Mouse (Mus musculus) stomach, embryonic 15.5 days (tissue): ENCODE measurements around the gene Arsg. TPM values are rescaled to one million over a fixed set of nuclear protein-coding genes. Genes with fewer than 3 reads are reported as not detected.
A peak's percentile ranks its signal among the peaks of the same experiment; 100 is the strongest.

Source experiments
- ATAC-seq: fragments of 200-750 bp; cut with Nextera tagmentation; 2 replicates; pipeline ENCODE4 v1.8.0; 2017; ENCODE audit warnings: low read depth, moderate number of reproducible peaks, moderate TSS enrichment; ENCODE audit not compliant: insufficient read depth, low FRiP score
- H3K27ac ChIP-seq: fragments of 300-500 bp; sonication (generic); 2 replicates; pipeline ENCODE4 v1.5.1; 2015; ENCODE audit warnings: mild to moderate bottlenecking, inconsistent platforms
- H3K27me3 ChIP-seq: fragments of 300-500 bp; sonication (generic); replicated peaks from 2 replicates; pipeline ENCODE4 v1.6.1; 2015; ENCODE audit warnings: inconsistent platforms
- H3K36me3 ChIP-seq: fragments of 300-500 bp; sonication (generic); 2 replicates; pipeline ENCODE4 v1.6.1; 2015; ENCODE audit warnings: inconsistent platforms
- H3K4me1 ChIP-seq: fragments of 300-500 bp; sonication (generic); 2 replicates; pipeline ENCODE4 v1.6.1; 2015; ENCODE audit warnings: inconsistent platforms
- H3K4me2 ChIP-seq: fragments of 300-500 bp; sonication (generic); 2 replicates; pipeline ENCODE4 v1.6.1; 2015; ENCODE audit warnings: mild to moderate bottlenecking, inconsistent platforms
- H3K4me3 ChIP-seq: fragments of 300-500 bp; sonication (generic); replicated peaks from 2 replicates; pipeline ENCODE4 v1.5.1; 2015; ENCODE audit warnings: inconsistent platforms
- H3K9ac ChIP-seq: fragments of 300-500 bp; sonication (generic); 2 replicates; pipeline ENCODE4 v1.6.1; 2015; ENCODE audit warnings: inconsistent platforms
- H3K9me3 ChIP-seq: fragments of 300-500 bp; sonication (generic); 2 replicates; pipeline ENCODE4 v1.6.1; 2016; ENCODE audit warnings: inconsistent platforms
- WGBS: fragments of 180-500 bp; shearing (Covaris S2); methylation state at CpG from one replicate; pipeline ENCODE4 v1.1.7; 2015; 5-methylcytosine and 5-hydroxymethylcytosine counted together
- polyA plus RNA-seq: library from polyadenylated mRNA; unstranded; fragments of >200 nt; fragmentation: Nextera tagmentation; extraction: Ambion mirVana; gene quantifications from 2 replicates; pipeline ENCODE4 v1.2.1, GENCODE M21; 2015

Arsg gene
- polyA plus RNA-seq, 1 experiment from 2014 or later: 3.8 TPM

GRCm38 (mm10) chr11:109497990-109498389 lies 24.8 kb downstream of the Arsg start:
- no peak for ATAC-seq
- Histone ChIP-seq H3K27ac (no peak overlapping the region), H3K4me2 (no peak overlapping the region), H3K9me3 (no peaks in the 10 kb centered on the region), H3K36me3 (no peaks in the 10 kb centered on the region), H3K4me3 (no peak overlapping the region), H3K27me3 (no peaks in the 10 kb centered on the region), H3K9ac (no peak overlapping the region), H3K4me1 (0 out of 2 replicates have a peak, but pooled peaks cover 3% of the 10 kb centered on the region)
- WGBS: 57% methylated on average over 9 of the region's 9 CpGs

DNA sequence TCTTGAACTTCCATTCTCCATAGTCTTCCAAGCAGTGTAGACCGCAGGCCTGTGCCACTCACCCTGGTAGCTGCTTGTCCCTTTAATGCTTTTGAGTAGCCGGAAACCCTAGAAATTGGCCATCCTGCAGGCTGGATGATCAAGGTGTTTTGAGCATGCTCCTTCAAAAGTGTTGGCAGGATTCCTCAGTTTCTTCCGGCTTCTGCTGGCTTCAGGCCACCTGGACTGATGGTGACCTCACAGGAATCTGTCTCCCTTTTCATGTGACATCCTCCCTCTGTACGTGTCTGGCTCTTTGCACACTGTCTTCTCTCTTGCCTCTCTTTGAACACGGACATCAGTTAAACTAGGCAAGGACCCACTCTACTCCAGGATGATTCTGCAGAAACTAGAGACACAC lies 27.0 kb downstream of the Arsg start:
- Histone ChIP-seq H3K4me1 (0 out of 2 replicates have a peak, but pooled peaks cover 1% of the 10 kb centered on the region), H3K4me2 (no peak overlapping the region), H3K9me3 (no peaks in the 10 kb centered on the region), H3K4me3 (no peak overlapping the region), H3K27me3 (no peaks in the 10 kb centered on the region), H3K9ac (no peak overlapping the region), H3K36me3 (no peaks in the 10 kb centered on the region), H3K27ac (no peak overlapping the region)
- no peak for ATAC-seq
- 74% methylated on average over 5 of the region's 5 CpGs for WGBS

DNA sequence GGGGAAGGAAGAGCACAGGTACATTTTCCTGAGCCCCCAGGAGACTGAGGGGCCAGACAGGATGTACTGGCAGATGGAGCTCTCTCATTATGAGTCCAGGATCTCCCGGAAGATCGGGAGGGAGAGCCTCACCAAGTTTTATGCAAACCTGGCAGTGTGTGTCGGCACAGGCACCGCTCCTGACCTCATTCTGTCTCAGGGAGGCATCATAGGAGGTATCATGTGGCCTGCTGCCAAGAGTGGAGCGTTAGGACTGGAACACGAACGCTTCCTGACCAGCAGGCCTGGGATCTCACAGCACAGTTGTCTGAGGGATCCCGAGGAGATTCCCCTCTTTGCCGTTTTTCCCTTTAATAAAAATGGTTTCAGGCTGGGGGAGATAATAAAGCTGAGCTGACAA lies 31.8 kb downstream of the Arsg start:
- no peaks in the 10 kb centered on the region for H3K4me1 ChIP-seq
- no peak overlapping the region for H3K4me3 ChIP-seq
- no peaks in the 10 kb centered on the region for H3K9me3 ChIP-seq
- ATAC-seq: no peak
- no peak overlapping the region for H3K4me2 ChIP-seq
- H3K27me3 ChIP-seq: no peaks in the 10 kb centered on the region
- no peaks in the 10 kb centered on the region for H3K36me3 ChIP-seq
- WGBS: 61% methylated on average over 9 of the region's 9 CpGs
- H3K9ac ChIP-seq: no peak overlapping the region
- H3K27ac ChIP-seq: no peak overlapping the region

DNA sequence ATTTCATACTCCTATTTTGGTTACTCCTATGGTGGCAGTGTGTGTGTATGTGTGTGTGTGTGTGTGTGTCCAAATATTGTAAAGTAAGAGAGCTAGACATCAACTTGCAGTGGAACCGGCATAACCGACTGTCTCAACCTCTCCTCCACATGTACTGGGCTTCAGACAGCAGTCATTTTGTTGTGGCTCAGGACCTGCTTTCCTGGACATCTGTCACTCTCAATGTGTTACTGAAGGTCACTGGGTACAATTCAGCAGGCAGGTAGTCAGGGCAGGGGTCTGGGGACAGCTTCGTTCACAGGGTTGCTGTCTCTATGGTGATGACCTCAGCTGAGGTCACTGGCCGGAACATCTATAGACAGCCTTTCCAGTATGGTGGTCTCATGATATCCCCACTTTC lies 32.6 kb downstream of the Arsg start:
- Histone ChIP-seq H3K27ac (no peak overlapping the region), H3K4me1 (no peaks in the 10 kb centered on the region), H3K36me3 (no peaks in the 10 kb centered on the region), H3K27me3 (no peaks in the 10 kb centered on the region), H3K4me3 (no peak overlapping the region), H3K9ac (no peak overlapping the region), H3K9me3 (no peaks in the 10 kb centered on the region), H3K4me2 (no peak overlapping the region)
- 89% methylated on average over 4 of the region's 4 CpGs for WGBS
- ATAC-seq: no peak

GRCm38 (mm10) chr11:109507068-109507467 lies 33.9 kb downstream of the Arsg start:
- Histone ChIP-seq H3K9ac (no peak overlapping the region), H3K4me3 (no peak overlapping the region), H3K9me3 (no peaks in the 10 kb centered on the region), H3K27ac (no peak overlapping the region), H3K27me3 (no peaks in the 10 kb centered on the region), H3K4me2 (no peak overlapping the region), H3K36me3 (no peaks in the 10 kb centered on the region), H3K4me1 (no peaks in the 10 kb centered on the region)
- WGBS: 53% methylated on average over 3 of the region's 3 CpGs
- ATAC-seq: no peak

DNA sequence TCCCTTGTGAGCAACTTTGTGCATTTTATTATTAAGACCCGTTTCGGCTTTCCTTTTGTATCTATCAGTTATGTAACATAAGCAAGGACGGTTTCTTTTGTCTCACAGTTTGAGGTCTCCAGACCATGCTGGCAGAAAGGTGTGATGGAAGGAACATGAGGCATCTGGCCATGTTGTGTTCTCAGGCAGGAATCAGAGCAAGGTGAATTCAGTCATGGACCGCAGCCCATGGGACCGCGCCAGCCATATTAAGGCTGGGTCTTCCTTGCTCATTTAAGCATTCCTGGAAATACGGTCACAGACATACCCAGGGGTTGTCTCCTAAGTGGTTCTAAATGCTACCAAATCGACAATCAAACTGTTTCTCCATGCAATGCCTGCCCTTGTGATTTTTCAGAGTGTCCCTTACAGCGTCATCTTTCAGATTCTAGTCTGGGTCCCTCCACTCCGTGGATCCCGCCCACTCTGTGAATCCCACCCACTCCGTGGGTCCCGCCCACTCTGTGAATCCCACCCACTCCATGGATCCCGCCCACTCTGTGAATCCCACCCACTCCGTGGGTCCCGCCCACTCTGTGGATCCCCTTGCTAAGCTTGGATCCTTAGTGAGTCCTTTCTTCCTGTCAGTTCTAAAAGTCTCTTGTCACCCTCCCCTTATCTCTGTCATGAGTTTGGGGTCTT lies 40.0 kb downstream of the Arsg start:
- 85% methylated on average over 16 of the region's 16 CpGs for WGBS
- no peak for ATAC-seq

DNA sequence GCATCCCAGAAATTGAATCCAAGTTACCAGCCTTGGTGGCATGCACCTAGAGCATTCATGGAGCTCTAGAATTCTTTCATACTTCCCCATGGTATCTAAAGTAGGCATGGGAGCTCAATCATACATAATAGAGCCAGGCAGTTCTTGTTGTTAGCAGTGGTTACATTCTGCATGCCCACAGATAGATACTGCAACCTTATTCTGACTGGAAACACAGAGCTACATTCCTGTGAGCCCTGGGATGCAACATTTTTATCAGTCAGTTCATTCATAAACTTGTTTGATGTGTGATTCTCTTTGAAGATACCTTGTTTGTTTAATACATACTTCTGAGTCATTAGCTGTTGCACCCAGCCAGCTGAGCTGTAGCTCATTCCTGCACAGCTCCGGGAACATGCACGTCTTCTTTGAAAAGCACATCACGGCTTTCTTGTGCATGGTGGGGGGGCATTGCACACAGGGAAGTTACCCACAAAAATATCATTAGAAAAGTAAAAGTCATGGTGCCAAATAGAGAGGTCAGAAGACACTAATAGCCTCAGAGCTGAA lies 41.0 kb downstream of the Arsg start:
- no peaks in the 10 kb centered on the region for H3K4me1 ChIP-seq
- H3K9ac ChIP-seq: no peak overlapping the region
- H3K36me3 ChIP-seq: no peaks in the 10 kb centered on the region
- no peaks in the 10 kb centered on the region for H3K9me3 ChIP-seq
- ATAC-seq: no peak
- H3K27ac ChIP-seq: no peak overlapping the region
- H3K27me3 ChIP-seq: no peaks in the 10 kb centered on the region
- no peak overlapping the region for H3K4me2 ChIP-seq
- 37% methylated on average over 3 of the region's 3 CpGs for WGBS
- H3K4me3 ChIP-seq: no peak overlapping the region

More for the DNA sequence above, 40.0 kb downstream of the Arsg start:
- no peaks in the 10 kb centered on the region for H3K36me3 ChIP-seq
- no peak overlapping the region for H3K27ac ChIP-seq
- no peaks in the 10 kb centered on the region for H3K27me3 ChIP-seq
- no peak overlapping the region for H3K9ac ChIP-seq
- no peak overlapping the region for H3K4me2 ChIP-seq
- H3K4me3 ChIP-seq: no peak overlapping the region
- H3K9me3 ChIP-seq: no peaks in the 10 kb centered on the region
- H3K4me1 ChIP-seq: no peaks in the 10 kb centered on the region

GRCm38 (mm10) chr11:109517330-109517729 lies 44.2 kb downstream of the Arsg start:
- no peaks in the 10 kb centered on the region for H3K27me3 ChIP-seq
- no peak overlapping the region for H3K4me2 ChIP-seq
- H3K27ac ChIP-seq: no peak overlapping the region
- H3K36me3 ChIP-seq: no peaks in the 10 kb centered on the region
- ATAC-seq: no peak
- WGBS: 86% methylated on average over 11 of the region's 11 CpGs
- no peaks in the 10 kb centered on the region for H3K9me3 ChIP-seq
- no peak overlapping the region for H3K4me3 ChIP-seq
- H3K9ac ChIP-seq: no peak overlapping the region
- H3K4me1 ChIP-seq: no peaks in the 10 kb centered on the region

GRCm38 (mm10) chr11:109517816-109518215 lies 44.6 kb downstream of the Arsg start:
- Histone ChIP-seq H3K27ac (no peak overlapping the region), H3K9ac (no peak overlapping the region), H3K27me3 (no peaks in the 10 kb centered on the region), H3K36me3 (no peaks in the 10 kb centered on the region), H3K4me1 (no peaks in the 10 kb centered on the region), H3K9me3 (no peaks in the 10 kb centered on the region), H3K4me2 (no peak overlapping the region), H3K4me3 (no peak overlapping the region)
- peak; percentile 80; the same call in 1 of the 2 replicates for ATAC-seq
- 81% methylated on average over 3 of the region's 3 CpGs for WGBS

DNA sequence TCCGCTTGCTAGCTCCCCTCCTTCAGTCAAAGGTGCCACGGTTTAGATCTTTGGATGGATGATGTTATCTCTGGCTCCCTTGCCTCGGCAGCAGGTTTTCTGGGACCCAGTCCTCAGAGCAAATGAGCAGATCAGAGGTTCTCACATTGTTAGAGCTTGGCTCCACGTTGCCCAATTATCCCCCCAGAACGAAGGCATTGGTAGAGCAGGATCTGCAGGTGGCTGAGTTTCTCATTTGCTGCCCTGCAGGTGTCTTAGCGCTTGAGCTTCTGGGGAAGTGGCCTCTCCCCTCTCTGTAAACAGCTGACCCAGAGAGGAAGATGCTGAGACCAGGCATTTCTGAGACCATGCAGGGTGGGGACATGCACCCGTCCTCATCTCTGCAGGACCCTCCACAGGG lies 47.8 kb downstream of the Arsg start:
- Histone ChIP-seq H3K27me3 (no peaks in the 10 kb centered on the region), H3K9ac (no peak overlapping the region), H3K4me2 (no peak overlapping the region), H3K36me3 (no peaks in the 10 kb centered on the region), H3K4me1 (no peaks in the 10 kb centered on the region), H3K4me3 (no peak overlapping the region), H3K9me3 (no peaks in the 10 kb centered on the region), H3K27ac (no peak overlapping the region)
- ATAC-seq: no peak
- WGBS: 32% methylated on average over 7 of the region's 7 CpGs

GRCm38 (mm10) chr11:109524869-109525268 lies 51.7 kb downstream of the Arsg start:
- Histone ChIP-seq H3K4me3 (no peak overlapping the region), H3K4me2 (no peak overlapping the region), H3K9ac (no peak overlapping the region), H3K4me1 (no peaks in the 10 kb centered on the region), H3K27me3 (no peaks in the 10 kb centered on the region), H3K27ac (no peak overlapping the region), H3K9me3 (no peaks in the 10 kb centered on the region), H3K36me3 (no peaks in the 10 kb centered on the region)
- 76% methylated on average over 5 of the region's 5 CpGs for WGBS
- ATAC-seq: no peak

DNA sequence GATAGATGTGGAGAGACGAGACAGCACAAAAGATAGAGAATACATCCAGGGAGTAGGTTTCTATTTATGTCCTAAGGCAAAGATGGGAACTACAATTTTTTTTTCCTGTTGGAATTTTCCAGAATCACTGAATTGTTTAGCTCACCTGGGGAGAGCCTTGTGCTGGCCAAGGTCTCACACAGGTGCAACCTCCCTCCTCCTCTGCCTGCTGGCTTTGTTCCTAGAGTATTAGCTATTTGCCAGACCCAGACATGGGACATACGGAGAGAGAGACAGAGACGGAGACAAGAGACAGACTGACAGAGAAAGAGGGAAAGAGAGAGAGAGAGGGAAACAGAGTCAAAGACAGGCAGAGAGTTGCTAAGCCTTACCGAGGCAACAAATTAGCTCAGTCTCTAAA lies 52.4 kb downstream of the Arsg start:
- no peaks in the 10 kb centered on the region for H3K4me1 ChIP-seq
- no peaks in the 10 kb centered on the region for H3K27me3 ChIP-seq

More for the DNA sequence above, 52.4 kb downstream of the Arsg start:
- no peak for ATAC-seq
- H3K36me3 ChIP-seq: no peaks in the 10 kb centered on the region
- no peaks in the 10 kb centered on the region for H3K9me3 ChIP-seq
- no peak overlapping the region for H3K4me2 ChIP-seq
- H3K4me3 ChIP-seq: no peak overlapping the region
- 84% methylated on average over 4 of the region's 4 CpGs for WGBS
- no peak overlapping the region for H3K27ac ChIP-seq
- no peak overlapping the region for H3K9ac ChIP-seq
